Mouse (Mus musculus) lung, postnatal 0 days (tissue): ENCODE data around the gene Otud7b.
"Not testable (repeated sequence)": the region's sequence is repeated elsewhere in the genome, so short reads cannot be mapped to it uniquely, and the experiment has no call there.

Experiments used
- CTCF ChIP-seq: IDR thresholded peaks from 2 replicates; pipeline ENCODE4 v1.5.1; 2016; ENCODE audit warnings: antibody characterized with exemption, mild to moderate bottlenecking
- EP300 ChIP-seq: IDR thresholded peaks from 2 replicates; pipeline ENCODE4 v1.6.1; 2016; ENCODE audit warnings: antibody characterized with exemption, mild to moderate bottlenecking, control low read depth

- not testable (repeated sequence) for TF ChIP-seq EP300, CTCF
Measured at GRCm38 (mm10) chr3:96174042-96174441, 69.7 kb downstream of the Otud7b start.
